Mouse (Mus musculus): ENCODE results near the gene Bod1. TPM values are rescaled to one million over a fixed set of nuclear protein-coding genes. Genes with fewer than 3 reads are reported as not detected.

Bod1 gene
- total RNA-seq (2021): 100 to 1,000 TPM; 115 to 121 TPM

GRCm38 (mm10) chr11:31671354-31672169 lies at the start of gene Bod1:
TSS of gene Bod1 (minus strand) at chr11:31671885.
- intact Hi-C loops (cut with DNase I): no loop called here
- DNase-seq (ENCODE audit: low spot score): peak; percentile 87

GRCm38 (mm10) chr11:31719090-31719489 lies 47.4 kb upstream of the Bod1 start:
- intact Hi-C loops (cut with DNase I): loop anchor here (5.0 kb wide), 1 partner anchor 63 kb away; no protein-coding TSS in a partner anchor
- no peak for DNase-seq (ENCODE audit: low spot score)

- no peak for DNase-seq (ENCODE audit: low spot score)
- intact Hi-C loops (cut with DNase I): loop anchor here (5.0 kb wide), 1 partner anchor 64 kb away; no protein-coding TSS in a partner anchor
These were observed 46.4 kb upstream of the Bod1 start for GRCm38 (mm10) chr11:31717926-31718735.

GRCm38 (mm10) chr11:31713641-31714121 lies 42.0 kb upstream of the Bod1 start:
- intact Hi-C loops (cut with DNase I): loop anchor here (5.0 kb wide), 3 partner anchors 36 to 159 kb away; partner anchors contain the start of gene Cpeb4
- DNase-seq (ENCODE audit: low spot score): peak; percentile 58

GRCm38 (mm10) chr11:31713116-31713515 lies 41.4 kb upstream of the Bod1 start:
- intact Hi-C loops (cut with DNase I): loop anchor here (5.0 kb wide), 3 partner anchors 36 to 159 kb away; partner anchors contain the start of gene Cpeb4
- no peak for DNase-seq (ENCODE audit: low spot score)

GRCm38 (mm10) chr11:31707771-31708170 lies 36.1 kb upstream of the Bod1 start:
- intact Hi-C loops (cut with DNase I): no loop called here
- no peak for DNase-seq (ENCODE audit: low spot score)

GRCm38 (mm10) chr11:31703173-31703572 lies 31.5 kb upstream of the Bod1 start:
- DNase-seq (ENCODE audit: low spot score): peak; percentile 7
- intact Hi-C loops (cut with DNase I): no loop called here

GRCm38 (mm10) chr11:31701901-31702300 lies 30.2 kb upstream of the Bod1 start:
- DNase-seq (ENCODE audit: low spot score): no peak
- intact Hi-C loops (cut with DNase I): no loop called here

GRCm38 (mm10) chr11:31699502-31699901 lies 27.8 kb upstream of the Bod1 start:
- intact Hi-C loops (cut with DNase I): no loop called here
- DNase-seq (ENCODE audit: low spot score): no peak

- intact Hi-C loops (cut with DNase I): no loop called here
- no peak for DNase-seq (ENCODE audit: low spot score)
These were observed 23.1 kb upstream of the Bod1 start for GRCm38 (mm10) chr11:31694801-31695200.

- no peak for DNase-seq (ENCODE audit: low spot score)
- intact Hi-C loops (cut with DNase I): no loop called here
These were observed 22.4 kb upstream of the Bod1 start for GRCm38 (mm10) chr11:31694109-31694508.

- intact Hi-C loops (cut with DNase I): no loop called here
- DNase-seq (ENCODE audit: low spot score): no peak
These were observed 21.6 kb upstream of the Bod1 start for GRCm38 (mm10) chr11:31693322-31693721.

GRCm38 (mm10) chr11:31688956-31689355 lies 17.3 kb upstream of the Bod1 start:
- intact Hi-C loops (cut with DNase I): no loop called here
- no peak for DNase-seq (ENCODE audit: low spot score)

- DNase-seq (ENCODE audit: low spot score): no peak
- intact Hi-C loops (cut with DNase I): no loop called here
These were observed 13.4 kb upstream of the Bod1 start for GRCm38 (mm10) chr11:31684913-31685567.

- intact Hi-C loops (cut with DNase I): no loop called here
- DNase-seq (ENCODE audit: low spot score): no peak
These were observed 12.4 kb upstream of the Bod1 start for GRCm38 (mm10) chr11:31684126-31684525.

GRCm38 (mm10) chr11:31679840-31680381 lies 8.2 kb upstream of the Bod1 start:
- DNase-seq (ENCODE audit: low spot score): no peak
- intact Hi-C loops (cut with DNase I): loop anchor here (5.0 kb wide), 1 partner anchor 32 kb away; no protein-coding TSS in a partner anchor

- intact Hi-C loops (cut with DNase I): loop anchor here (5.0 kb wide), 1 partner anchor 35 kb away; no protein-coding TSS in a partner anchor
These were observed 5.6 kb upstream of the Bod1 start for GRCm38 (mm10) chr11:31677309-31677708.

GRCm38 (mm10) chr11:31676661-31677252 lies 5.1 kb upstream of the Bod1 start:
- intact Hi-C loops (cut with DNase I): loop anchor here (5.0 kb wide), 1 partner anchor 36 kb away; no protein-coding TSS in a partner anchor

More at GRCm38 (mm10) chr11:31677309-31677708, 5.6 kb upstream of the Bod1 start:
- no peak for DNase-seq (ENCODE audit: low spot score)

GRCm38 (mm10) chr11:31675430-31675829 lies 3.7 kb upstream of the Bod1 start:
- no peak for DNase-seq (ENCODE audit: low spot score)
- intact Hi-C loops (cut with DNase I): loop anchor here (1.0 to 5.0 kb wide), 4 partner anchors 37 to 487 kb away; partner anchors contain the start of gene Cpeb4

More at GRCm38 (mm10) chr11:31676661-31677252, 5.1 kb upstream of the Bod1 start:
- DNase-seq (ENCODE audit: low spot score): no peak
